Mouse (Mus musculus) midbrain, embryonic 11.5 days (tissue): Measurements from ENCODE around the gene Adam23. TPM values are rescaled to one million over a fixed set of nuclear protein-coding genes. Genes with fewer than 3 reads are reported as not detected.

Experiments used
- ATAC-seq: fragments of 200-750 bp; cut with Nextera tagmentation; 2 replicates; pipeline ENCODE4 v1.8.0; 2017; ENCODE audit warnings: moderate TSS enrichment, moderate library complexity; ENCODE audit not compliant: low FRiP score
- DNase-seq: peaks from one replicate; pipeline ENCODE4 v3.0.0; 2015; ENCODE audit warnings: low spot score; ENCODE audit errors: missing footprints
- H3K27ac ChIP-seq: fragments of 300-500 bp; sonication (generic); 2 replicates; pipeline ENCODE4 v1.5.1; 2014; ENCODE audit warnings: low read depth, low read length
- H3K27me3 ChIP-seq: fragments of 300-500 bp; sonication (generic); 2 replicates; pipeline ENCODE4 v1.6.1; 2014; ENCODE audit warnings: mild to moderate bottlenecking, low read length, moderate library complexity, mixed read lengths; ENCODE audit not compliant: control insufficient read depth, insufficient read depth
- H3K36me3 ChIP-seq: fragments of 300-500 bp; sonication (generic); 2 replicates; pipeline ENCODE4 v1.6.1; 2014; ENCODE audit warnings: mild to moderate bottlenecking, low read length, moderate library complexity, mixed read lengths; ENCODE audit not compliant: control insufficient read depth, insufficient read depth
- H3K4me1 ChIP-seq: fragments of 300-500 bp; sonication (generic); 2 replicates; pipeline ENCODE4 v1.6.1; 2014; ENCODE audit warnings: low read length; ENCODE audit not compliant: control insufficient read depth, insufficient read depth
- H3K4me2 ChIP-seq: fragments of 300-500 bp; sonication (generic); 2 replicates; pipeline ENCODE4 v1.6.1; 2014; ENCODE audit warnings: mild to moderate bottlenecking, moderate library complexity
- H3K4me3 ChIP-seq: fragments of 300-500 bp; sonication (generic); 2 replicates; pipeline ENCODE4 v1.5.1; 2014; ENCODE audit warnings: low read depth, low read length
- H3K9ac ChIP-seq: fragments of 300-500 bp; sonication (generic); 2 replicates; pipeline ENCODE4 v1.6.1; 2014; ENCODE audit warnings: low read length
- H3K9me3 ChIP-seq: fragments of 300-500 bp; sonication (generic); 2 replicates; pipeline ENCODE4 v1.6.1; 2016; ENCODE audit warnings: low read length; ENCODE audit not compliant: control insufficient read depth
- WGBS: fragments of 180-500 bp; shearing (Covaris S2); extraction: QIAGEN DNeasy Blood & Tissue Kit; methylation state at CpG from one replicate; pipeline ENCODE4 v1.1.7; 2014; 5-methylcytosine and 5-hydroxymethylcytosine counted together
- polyA plus RNA-seq: library from polyadenylated mRNA; unstranded; fragments of >200 nt; fragmentation: Nextera tagmentation; extraction: Ambion mirVana; gene quantifications from 2 replicates; pipeline ENCODE4 v1.2.1, GENCODE M21; 2014

Gene Adam23
- polyA plus RNA-seq, 1 experiment from 2014 or later, result 8.0 TPM

DNA sequence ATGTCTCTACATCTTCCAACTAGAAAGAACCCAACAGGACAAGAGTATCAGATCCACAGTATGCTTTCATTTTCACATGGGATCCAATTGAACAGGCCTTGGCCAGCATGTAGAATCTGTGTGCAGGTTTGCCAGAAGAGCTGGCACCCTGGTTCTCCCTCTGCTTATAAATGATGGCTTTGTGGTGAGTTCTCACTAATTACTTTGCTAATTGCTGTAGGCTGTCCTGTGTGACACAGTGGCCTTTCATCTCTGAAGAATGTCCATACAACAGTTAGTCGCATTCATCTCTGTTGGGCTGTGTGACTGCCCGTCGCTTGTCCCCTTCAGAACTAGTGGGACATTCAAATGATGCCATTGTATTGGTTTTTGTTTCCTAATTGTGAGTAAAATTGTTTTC, 13.5 kb downstream of the Adam23 start:
- Histone ChIP-seq H3K4me1 (no peaks in the 10 kb centered on the region), H3K27me3 (no peaks in the 10 kb centered on the region), H3K36me3 (no peaks in the 10 kb centered on the region), H3K4me3 (no peak overlapping the region), H3K4me2 (no peak overlapping the region), H3K9ac (no peak overlapping the region), H3K9me3 (no peaks in the 10 kb centered on the region), H3K27ac (no peak overlapping the region)
- ATAC-seq (no peak), DNase-seq (no peak)
- 84% methylated on average over 3 of the region's 3 CpGs for WGBS

DNA sequence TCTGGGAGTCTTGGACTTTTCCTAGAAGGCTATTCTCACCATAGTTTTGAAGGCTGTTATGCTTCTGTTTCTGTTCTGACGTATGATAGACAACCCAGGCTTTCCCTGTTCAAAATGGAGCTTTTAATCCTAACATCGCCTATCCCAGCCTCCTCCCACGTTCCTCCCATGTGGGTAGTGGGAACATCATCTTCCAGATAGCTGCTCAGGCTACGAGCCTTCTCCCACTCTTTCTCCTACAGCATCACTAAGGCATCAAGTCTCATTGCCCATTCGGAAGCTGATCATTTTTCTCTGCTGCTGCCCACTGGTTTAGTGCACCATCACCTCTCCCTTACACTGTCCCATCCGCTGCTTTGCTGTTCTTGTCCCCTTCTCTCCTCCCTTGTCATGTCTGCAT, 14.2 kb downstream of the Adam23 start:
- Histone ChIP-seq H3K9me3 (no peaks in the 10 kb centered on the region), H3K4me1 (no peaks in the 10 kb centered on the region), H3K27ac (no peak overlapping the region), H3K27me3 (no peaks in the 10 kb centered on the region), H3K4me2 (no peak overlapping the region), H3K4me3 (no peak overlapping the region), H3K9ac (no peak overlapping the region), H3K36me3 (no peaks in the 10 kb centered on the region)
- DNase-seq (no peak), ATAC-seq (no peak)
- WGBS, result 84% methylated on average over 6 of the region's 6 CpGs

DNA sequence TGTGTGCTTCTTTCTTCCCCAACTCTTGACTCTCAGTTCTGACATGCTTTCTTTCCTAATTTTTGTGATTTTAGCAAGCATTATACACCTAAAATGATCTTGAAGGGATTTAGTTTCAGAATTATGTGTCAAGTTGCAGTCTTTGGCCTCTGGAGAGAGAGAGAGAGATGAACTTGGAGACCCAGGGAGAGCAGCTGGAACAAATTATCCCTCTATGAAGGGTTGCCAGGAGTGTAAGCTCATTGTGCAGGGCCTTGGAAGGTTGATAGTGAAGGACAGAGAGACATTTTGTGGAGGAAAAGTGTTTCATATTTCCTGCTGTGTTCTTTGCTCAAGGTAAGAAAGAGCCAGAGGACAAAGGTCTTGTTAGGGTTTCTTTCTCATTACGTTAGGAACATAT, 18.8 kb downstream of the Adam23 start:
- Histone ChIP-seq H3K4me3 (no peak overlapping the region), H3K36me3 (no peaks in the 10 kb centered on the region), H3K4me2 (no peak overlapping the region), H3K9ac (no peak overlapping the region), H3K4me1 (no peaks in the 10 kb centered on the region), H3K9me3 (no peaks in the 10 kb centered on the region), H3K27me3 (no peaks in the 10 kb centered on the region), H3K27ac (no peak overlapping the region)
- WGBS, result 81% methylated on average over 1 of the region's 1 CpGs
- ATAC-seq (no peak), DNase-seq (no peak)

DNA sequence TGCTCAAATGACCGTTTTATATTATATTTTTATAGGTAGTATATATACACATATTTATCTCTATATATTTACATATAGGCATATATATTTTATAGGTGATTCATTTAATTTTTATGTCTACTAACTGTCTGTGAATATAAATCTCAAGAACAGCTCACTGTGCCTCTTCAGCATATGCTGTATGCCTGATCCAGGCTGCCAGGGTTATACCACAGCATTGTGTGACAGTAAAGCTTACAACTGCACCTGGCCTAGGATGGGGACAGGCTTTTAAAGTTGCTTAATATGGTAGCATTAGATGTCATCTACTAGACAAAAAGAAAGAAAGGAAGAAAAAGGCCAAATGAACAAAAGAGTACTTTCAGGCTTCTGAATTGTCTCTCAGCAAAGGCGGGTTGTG, 27.6 kb downstream of the Adam23 start:
- no peak overlapping the region for H3K27ac ChIP-seq

DNA sequence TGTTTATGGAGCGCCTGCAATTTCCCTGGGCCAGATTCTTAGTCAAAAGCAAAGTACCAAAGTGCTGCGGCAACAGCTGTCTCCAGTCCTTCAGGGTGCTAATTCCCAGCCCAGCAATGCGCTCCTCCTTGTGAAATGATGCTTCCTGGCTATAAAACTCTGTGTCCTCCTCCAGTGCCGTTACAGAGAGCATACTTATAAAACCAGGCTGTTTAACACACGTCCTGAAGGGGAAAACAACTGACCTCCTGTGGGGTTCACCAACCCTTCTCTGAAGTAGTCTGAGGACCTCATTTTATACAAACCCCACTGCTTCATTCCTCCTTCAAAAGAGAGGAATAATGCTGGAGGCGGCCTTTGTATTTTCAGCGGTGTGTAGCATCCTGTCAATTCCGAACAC, 28.0 kb downstream of the Adam23 start:
- Histone ChIP-seq H3K27ac (no peak overlapping the region), H3K9ac (no peak overlapping the region)
- WGBS, result 42% methylated on average over 8 of the region's 8 CpGs

More for the DNA sequence above, 27.6 kb downstream of the Adam23 start:
- H3K27me3 ChIP-seq, result no peaks in the 10 kb centered on the region
- no peaks in the 10 kb centered on the region for H3K9me3 ChIP-seq
- DNase-seq (no peak), ATAC-seq (no peak)
- no peak overlapping the region for H3K9ac ChIP-seq
- no peak overlapping the region for H3K4me2 ChIP-seq
- peaks cover 14% of the 10 kb centered on the region for H3K4me1 ChIP-seq
- H3K4me3 ChIP-seq, result no peak overlapping the region
- H3K36me3 ChIP-seq, result no peaks in the 10 kb centered on the region
- WGBS, result 72% methylated on average over 2 of the region's 2 CpGs

DNA sequence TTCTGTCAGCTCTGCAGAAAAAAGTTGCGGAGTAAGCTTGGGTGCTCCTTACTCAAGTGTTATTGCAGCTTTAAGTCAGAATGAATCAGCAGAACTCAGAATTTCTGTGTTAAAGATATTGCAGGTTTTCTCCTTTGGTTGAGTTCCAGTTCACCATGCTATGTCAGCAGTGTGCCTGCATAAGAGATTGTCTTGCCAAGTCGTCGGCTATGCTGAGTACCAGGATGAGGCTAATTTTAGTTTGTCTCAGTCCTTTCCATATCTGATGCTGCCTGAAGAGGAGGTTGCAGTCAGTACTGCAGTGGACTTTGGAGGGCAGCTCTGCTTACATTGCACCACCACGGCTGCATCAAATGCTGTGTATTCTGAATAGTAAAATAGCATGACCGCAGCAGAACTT, 33.3 kb downstream of the Adam23 start:
- Histone ChIP-seq H3K4me3 (no peak overlapping the region), H3K27ac (no peak overlapping the region), H3K9ac (no peak overlapping the region), H3K4me1 (peaks cover under 1% of the 10 kb centered on the region), H3K9me3 (no peaks in the 10 kb centered on the region), H3K27me3 (no peaks in the 10 kb centered on the region), H3K4me2 (no peak overlapping the region), H3K36me3 (no peaks in the 10 kb centered on the region)
- no peak for DNase-seq
- no peak for ATAC-seq
- WGBS, result 91% methylated on average over 5 of the region's 5 CpGs

More for the DNA sequence above, 28.0 kb downstream of the Adam23 start:
- no peaks in the 10 kb centered on the region for H3K36me3 ChIP-seq
- H3K4me3 ChIP-seq, result no peak overlapping the region
- H3K4me1 ChIP-seq, result peaks cover 14% of the 10 kb centered on the region
- H3K4me2 ChIP-seq, result no peak overlapping the region
- ATAC-seq (no peak), DNase-seq (peak; percentile 81)
- H3K27me3 ChIP-seq, result no peaks in the 10 kb centered on the region
- H3K9me3 ChIP-seq, result no peaks in the 10 kb centered on the region

DNA sequence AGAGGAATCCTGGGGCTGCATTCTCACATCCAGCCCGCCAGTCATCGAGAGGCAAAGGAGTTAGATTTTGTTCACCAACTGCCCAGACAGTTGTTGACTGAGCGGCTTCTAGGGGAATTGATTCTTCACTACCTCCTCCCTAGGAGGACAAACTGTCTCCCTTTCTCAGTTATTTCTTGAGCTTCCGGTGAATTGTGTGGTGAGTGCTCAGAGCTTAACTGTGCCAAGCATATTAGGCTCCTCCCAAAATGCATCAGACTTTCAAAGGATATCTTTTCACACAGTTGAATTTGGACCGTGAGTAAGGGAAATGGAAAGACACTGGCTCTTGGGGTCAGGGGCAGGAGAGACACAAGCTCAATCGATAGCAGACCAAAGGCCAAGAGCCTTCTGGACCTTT, 39.0 kb downstream of the Adam23 start:
- ATAC-seq, result no peak
- WGBS, result 92% methylated on average over 6 of the region's 6 CpGs
- no peak overlapping the region for H3K4me3 ChIP-seq
- H3K27ac ChIP-seq, result no peak overlapping the region
- H3K9ac ChIP-seq, result no peak overlapping the region
- DNase-seq, result peak; percentile 47
- H3K9me3 ChIP-seq, result no peaks in the 10 kb centered on the region
- no peak overlapping the region for H3K4me2 ChIP-seq
- no peaks in the 10 kb centered on the region for H3K27me3 ChIP-seq
- H3K4me1 ChIP-seq, result no peaks in the 10 kb centered on the region
- H3K36me3 ChIP-seq, result no peaks in the 10 kb centered on the region

DNA sequence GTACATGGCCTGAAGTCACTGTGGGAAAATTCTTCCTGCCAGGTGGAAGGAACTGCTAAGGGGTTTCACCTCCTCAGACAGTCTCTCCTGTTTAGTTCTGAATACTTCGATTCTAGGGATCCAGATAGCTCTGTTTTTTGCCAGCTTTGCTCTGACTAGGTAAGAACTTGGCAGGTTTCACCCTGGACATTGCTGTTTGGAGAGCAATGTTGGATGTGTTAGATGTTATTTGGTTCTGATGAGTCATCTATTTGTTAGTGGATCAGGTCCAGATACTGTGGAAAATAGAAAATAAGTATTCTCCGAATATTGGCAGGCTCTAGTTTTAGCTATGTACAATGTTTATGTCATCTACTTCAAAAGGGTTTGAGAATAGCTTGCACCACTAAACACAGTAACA, 41.0 kb downstream of the Adam23 start:
- Histone ChIP-seq H3K27me3 (no peaks in the 10 kb centered on the region), H3K27ac (no peak overlapping the region), H3K9me3 (no peaks in the 10 kb centered on the region), H3K4me3 (no peak overlapping the region), H3K36me3 (no peaks in the 10 kb centered on the region), H3K9ac (no peak overlapping the region), H3K4me2 (no peak overlapping the region), H3K4me1 (no peaks in the 10 kb centered on the region)
- no peak for ATAC-seq
- DNase-seq, result peak; percentile 64
- 85% methylated on average over 2 of the region's 2 CpGs for WGBS

DNA sequence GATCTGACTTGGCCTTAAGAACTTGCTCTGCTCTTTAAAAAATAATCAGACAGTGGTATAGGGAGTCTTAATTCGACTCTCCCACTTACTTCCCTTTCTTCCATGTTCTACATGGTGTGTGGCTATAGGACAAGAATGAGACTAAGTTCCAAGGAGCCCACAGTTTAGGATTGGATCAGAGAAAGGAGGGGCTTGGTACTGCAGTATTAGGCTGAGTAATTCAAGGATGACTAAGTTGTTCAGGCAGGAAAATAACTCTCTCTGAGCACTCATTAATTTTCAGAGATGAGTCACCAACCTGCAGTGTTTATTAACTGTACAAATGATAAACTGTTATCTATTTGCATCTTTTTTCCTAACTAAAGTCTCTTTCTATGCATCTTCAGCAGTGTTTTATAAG, 45.3 kb downstream of the Adam23 start:
- DNase-seq (no peak), ATAC-seq (no peak)
- no peak overlapping the region for H3K9ac ChIP-seq
- WGBS, result 61% methylated on average over 1 of the region's 1 CpGs
- H3K27ac ChIP-seq, result no peak overlapping the region
- H3K27me3 ChIP-seq, result no peaks in the 10 kb centered on the region
- H3K36me3 ChIP-seq, result no peaks in the 10 kb centered on the region
- H3K9me3 ChIP-seq, result no peaks in the 10 kb centered on the region
- H3K4me1 ChIP-seq, result no peaks in the 10 kb centered on the region
- H3K4me2 ChIP-seq, result no peak overlapping the region
- H3K4me3 ChIP-seq, result no peak overlapping the region

DNA sequence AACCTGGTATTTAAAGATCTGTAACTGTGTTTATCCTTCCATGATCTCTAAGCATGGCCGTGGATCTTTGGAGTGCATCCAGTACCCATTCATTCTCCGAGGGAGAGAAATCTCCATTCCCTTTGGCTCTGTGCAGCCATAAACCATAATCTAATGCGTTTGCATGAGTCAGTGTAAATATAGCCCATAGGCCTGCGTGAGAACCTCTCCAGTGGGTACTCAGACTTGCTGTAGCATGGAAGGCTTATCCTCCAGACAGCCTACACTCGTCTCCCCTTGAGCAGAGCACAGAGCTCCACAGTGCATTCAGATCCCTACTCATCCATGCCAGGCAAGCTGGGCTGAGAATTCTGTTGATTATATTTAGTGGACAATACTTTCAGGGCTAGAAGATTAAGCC, 47.6 kb downstream of the Adam23 start:
- 90% methylated on average over 5 of the region's 5 CpGs for WGBS
- H3K9me3 ChIP-seq, result no peaks in the 10 kb centered on the region
- no peak overlapping the region for H3K4me2 ChIP-seq
- H3K4me3 ChIP-seq, result no peak overlapping the region
- H3K27ac ChIP-seq, result no peak overlapping the region
- H3K9ac ChIP-seq, result no peak overlapping the region
- H3K4me1 ChIP-seq, result no peaks in the 10 kb centered on the region
- no peaks in the 10 kb centered on the region for H3K27me3 ChIP-seq
- no peak for ATAC-seq
- no peaks in the 10 kb centered on the region for H3K36me3 ChIP-seq
- DNase-seq, result no peak
